Mouse (Mus musculus) lung, postnatal 36 days (tissue): ENCODE data around the gene Cd86.

Source experiments
- DNase-seq: peaks from one replicate; pipeline ENCODE4 v3.0.0; 2022; ENCODE audit warnings: mixed read lengths

Cd86 gene

GRCm38 (mm10) chr16:36665782-36666181, at the start of gene Cd86:
TSS of gene Cd86 (minus strand) at chr16:36666081.
- peak; percentile 46 for DNase-seq

GRCm38 (mm10) chr16:36711760-36712159, 45.9 kb upstream of the Cd86 start:
- DNase-seq, result peak; percentile 54

DNA sequence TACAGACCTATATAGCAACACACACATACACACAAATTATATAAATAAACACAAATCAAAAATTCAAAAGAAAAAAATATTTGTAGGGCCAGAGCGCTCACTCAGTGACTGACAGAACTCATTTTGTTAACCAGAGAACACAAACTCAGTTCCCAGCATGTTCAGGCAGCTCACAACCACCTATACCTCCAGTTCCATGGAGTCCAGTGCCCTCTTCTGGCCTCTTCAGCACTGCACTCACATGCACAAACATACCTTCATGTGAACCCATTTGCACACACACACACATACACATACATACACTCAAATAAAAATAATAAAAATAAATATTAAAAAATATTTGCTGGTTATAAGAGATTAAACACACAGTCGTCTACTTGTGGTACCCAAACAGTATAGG, 44.9 kb upstream of the Cd86 start:
- DNase-seq, result peak; percentile 40

DNA sequence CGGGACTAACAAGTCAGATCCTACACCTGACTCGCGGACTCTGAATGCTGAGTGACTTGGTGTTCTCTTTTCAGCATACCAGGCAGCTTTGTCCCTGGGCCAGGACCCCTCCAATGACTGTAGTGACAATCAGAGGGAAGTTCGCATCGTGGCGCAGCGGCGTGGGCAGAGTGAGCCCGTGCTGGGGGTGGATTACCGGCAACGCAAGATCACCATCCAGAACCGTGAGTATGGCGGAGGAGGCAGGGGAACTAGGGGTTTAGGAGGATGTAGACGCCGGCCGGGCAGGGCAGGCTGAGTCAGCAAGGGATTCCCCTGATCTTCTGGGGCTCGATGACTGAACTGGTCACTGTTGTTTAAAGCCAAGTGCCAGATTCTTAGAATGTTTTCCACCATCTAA, 43.5 kb upstream of the Cd86 start:
- peak; percentile 15 for DNase-seq

- DNase-seq, result peak; percentile 8
Measured at GRCm38 (mm10) chr16:36708751-36709150, 42.9 kb upstream of the Cd86 start.

DNA sequence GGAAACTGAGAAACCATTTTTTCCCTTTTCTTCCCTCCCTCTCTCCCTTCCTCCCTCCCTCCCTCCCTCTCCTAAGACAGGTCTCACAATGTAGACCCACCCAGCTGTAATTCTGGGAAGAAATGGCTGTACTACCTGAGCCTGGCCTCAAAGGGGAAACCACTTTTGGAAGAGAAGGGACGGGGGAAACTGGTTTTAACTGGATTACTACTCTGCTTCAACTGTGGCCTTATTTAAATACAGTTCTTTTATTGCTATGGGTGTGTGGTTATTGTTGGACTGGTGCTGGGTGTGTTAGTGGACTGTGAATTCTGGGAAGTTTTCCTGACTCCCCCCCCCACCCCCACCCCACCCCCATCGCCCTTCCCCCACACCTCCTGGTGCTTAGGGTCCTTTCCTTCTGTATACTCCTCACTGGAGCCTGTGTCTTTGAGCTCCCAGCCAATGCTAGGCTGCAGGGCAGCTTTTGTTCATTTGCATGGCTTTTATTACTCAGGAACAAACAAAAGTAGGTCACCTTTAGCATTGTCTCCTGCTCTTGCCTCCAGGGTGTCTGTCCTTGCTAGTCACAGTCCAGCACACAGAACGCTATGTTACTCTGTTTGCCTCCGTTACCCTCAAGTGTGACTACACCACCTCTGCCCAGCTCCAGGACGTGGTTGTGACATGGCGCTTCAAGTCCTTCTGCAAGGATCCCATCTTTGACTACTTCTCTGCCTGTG, 42.0 kb upstream of the Cd86 start:
- DNase-seq, result no peak

DNA sequence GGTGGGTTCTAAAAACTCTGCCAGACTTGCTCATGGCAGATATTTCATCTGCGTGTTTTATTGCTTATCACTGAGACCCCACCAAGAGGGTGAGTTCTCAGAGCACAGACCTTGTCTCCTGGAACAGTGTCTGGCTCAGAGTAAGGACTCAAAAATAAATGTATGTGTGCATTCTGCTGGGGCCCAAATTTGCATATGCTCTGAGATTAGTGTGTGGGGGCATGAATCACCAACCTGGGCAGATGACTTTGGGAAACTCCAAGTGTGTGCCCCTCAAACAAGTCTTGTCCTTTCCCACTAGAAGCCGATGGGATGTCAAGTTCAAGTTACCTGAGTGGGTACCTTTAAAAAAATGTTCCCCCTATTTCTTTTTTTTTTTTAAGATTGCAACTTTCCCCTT, 34.6 kb upstream of the Cd86 start:
- DNase-seq, result no peak

GRCm38 (mm10) chr16:36697331-36697730, 31.4 kb upstream of the Cd86 start:
- DNase-seq, result no peak

DNA sequence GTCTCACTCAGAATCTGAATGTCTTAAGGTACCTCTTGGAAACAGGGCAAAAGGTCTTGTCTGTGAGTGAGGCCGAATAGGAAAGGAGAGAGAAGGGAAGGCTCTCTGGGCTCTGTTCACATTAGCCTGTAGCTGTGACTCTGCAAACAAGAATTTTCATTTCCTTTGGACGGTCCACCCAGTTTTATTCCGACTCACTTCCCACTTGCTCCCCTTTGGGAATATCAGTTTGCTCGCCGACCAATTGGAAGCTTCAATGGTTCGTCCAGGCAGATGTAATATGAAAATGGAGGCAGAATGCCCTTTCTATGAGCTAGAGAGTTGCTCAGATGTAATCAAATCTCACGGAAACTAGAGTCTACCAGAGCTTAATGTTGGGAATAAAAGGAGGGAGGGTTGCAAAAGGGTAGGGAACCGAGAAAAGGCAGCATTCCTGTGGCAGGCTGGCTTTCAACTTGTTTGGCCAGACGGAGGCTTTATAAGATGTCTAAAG, 29.0 kb upstream of the Cd86 start:
- no peak for DNase-seq

GRCm38 (mm10) chr16:36693818-36694413, 28.0 kb upstream of the Cd86 start, which contains the start of gene Ildr1:
TSS of gene Ildr1 (plus strand) at chr16:36693978.
- peak; percentile 79 for DNase-seq

DNA sequence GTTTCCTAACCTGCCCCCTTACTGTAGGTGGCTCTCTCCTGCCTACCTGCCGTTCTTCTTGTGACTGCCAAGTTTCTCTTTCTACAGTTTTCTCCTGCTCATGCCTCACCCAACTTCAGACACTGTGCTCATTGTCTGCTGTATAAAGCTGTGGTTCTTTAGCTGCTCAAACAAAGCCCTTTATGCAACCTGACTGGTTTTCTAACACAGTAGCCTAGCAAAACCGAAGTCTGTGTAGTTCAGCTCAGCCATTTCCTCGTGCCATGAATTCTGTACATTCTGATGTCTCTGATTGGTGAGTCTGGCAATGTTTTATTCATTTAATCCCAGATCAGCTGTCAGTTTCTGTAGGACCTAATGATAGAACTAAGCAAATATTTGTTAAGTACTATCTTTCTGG, 25.6 kb upstream of the Cd86 start:
- peak; percentile 9 for DNase-seq

DNA sequence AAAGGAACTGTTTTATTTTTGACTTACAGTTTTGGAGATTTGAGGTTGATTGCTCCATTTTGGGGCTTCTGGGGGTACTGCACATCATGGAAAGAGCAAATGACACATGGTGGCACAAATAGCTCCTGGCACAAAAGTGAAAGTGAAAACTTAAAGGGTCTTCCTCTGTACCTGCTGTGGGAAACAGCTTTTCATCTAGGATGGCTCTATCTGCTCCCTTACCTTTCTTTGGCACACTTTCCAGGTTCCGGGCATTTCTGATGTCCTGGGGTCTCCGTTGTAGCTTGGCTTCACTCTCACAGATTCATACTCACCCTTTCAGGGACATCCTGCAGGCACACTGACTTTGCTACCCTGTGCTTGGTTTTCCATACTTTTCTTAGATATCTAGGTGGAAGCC, 22.2 kb upstream of the Cd86 start:
- no peak for DNase-seq

GRCm38 (mm10) chr16:36684325-36684918, 18.5 kb upstream of the Cd86 start:
- no peak for DNase-seq

DNA sequence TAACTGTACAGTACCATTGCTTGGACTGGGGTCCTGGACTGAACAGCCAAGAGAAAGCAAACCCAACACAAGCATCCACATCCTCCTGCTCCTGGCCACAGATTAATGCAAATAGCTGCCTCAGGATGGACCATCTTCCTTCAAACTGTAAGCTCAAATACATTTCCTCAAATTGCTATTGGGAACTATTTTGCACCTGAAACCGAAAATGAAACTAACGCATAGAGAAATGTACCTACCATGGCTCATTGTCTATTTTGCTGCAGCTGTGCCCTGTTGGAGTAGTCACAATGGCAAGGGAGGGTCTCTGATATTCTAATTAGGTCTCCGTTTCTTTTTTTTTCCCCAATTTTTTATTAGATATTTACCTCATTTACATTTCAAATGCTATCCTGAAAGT, 15.9 kb upstream of the Cd86 start:
- DNase-seq, result no peak

DNA sequence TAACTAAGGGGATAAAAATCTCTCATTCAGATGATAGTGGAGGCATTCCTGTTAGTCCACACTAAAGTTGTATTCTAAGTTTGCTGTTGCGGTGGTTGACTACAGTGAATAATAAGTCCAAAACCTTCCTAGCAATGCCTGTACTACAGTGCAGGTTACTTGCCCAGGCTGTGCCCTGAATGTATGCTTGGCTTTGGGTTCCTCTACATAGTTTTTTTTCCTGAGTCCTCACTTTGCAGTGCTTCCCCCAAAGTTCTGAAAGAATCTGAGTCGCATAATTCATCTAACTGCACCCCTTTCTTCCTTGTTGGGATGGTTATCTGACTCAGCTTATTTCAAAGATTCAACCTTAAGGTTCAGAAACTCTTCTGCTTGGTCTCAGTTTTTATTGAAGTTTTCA, 10.0 kb upstream of the Cd86 start:
- DNase-seq, result no peak

DNA sequence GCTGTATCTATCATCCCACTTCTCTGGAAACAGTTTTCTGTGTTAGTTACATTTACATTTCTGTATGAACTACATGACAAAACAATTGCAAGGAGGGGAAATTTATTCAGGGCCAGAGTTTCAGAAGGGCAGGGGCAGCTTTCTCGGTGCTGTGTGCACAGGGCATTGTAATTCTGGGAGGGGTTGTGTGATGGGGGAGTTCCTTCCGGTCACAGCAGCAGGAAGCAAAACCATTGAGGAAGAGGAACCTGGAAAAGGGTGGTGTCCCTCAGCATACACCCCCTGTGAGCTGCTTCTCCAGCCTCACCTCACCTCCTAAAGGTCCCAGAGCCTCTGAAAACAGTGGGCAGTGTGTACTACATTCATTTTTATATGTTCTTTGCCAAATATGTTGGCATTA, 9.4 kb upstream of the Cd86 start:
- no peak for DNase-seq

- DNase-seq, result no peak
Measured at GRCm38 (mm10) chr16:36674457-36675204, 8.8 kb upstream of the Cd86 start.

DNA sequence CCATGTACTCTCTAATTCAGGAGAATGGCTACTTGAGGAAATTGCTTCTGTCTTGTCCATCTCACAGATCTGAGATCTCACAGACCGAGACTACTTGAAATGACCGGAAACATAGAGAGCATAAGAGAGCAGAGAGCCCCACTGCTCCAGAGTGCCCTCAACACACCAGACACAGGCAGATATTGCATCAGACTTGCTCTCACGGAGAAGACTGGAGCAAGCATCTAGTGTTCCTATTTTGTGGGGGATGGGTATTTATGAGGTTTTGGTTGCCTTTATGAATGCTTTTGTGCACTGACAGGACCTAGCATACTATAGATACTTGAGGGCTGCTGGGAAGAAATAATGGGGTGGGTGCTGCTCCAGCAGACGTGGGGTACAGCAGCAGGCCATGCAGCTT, 7.3 kb upstream of the Cd86 start:
- no peak for DNase-seq

- DNase-seq, result no peak
Measured at GRCm38 (mm10) chr16:36670590-36670989, 4.7 kb upstream of the Cd86 start.

GRCm38 (mm10) chr16:36666448-36667017, 652 bp upstream of the Cd86 start:
- no peak for DNase-seq

GRCm38 (mm10) chr16:36663484-36663883, 2.4 kb downstream of the Cd86 start:
- no peak for DNase-seq

- no peak for DNase-seq
Measured at GRCm38 (mm10) chr16:36661330-36661729, 4.6 kb downstream of the Cd86 start.

GRCm38 (mm10) chr16:36655910-36656309, 10.0 kb downstream of the Cd86 start:
- peak; percentile 42 for DNase-seq
